In genomic region chr8:95832603-95833434, GRCm38 (mm10) we compare ENCODE assay signal across 8 mouse cellular contexts. TPM values are rescaled to one million over a fixed set of nuclear protein-coding genes. Genes with fewer than 3 reads are reported as not detected.
DNase-seq lines count a peak whose midpoint lies in the region; ATAC-seq and TF ChIP-seq lines count a peak whose summit lies in the region.

No protein-coding gene starts in this region.

- peak; percentile 44; the same call in 1 of the 2 replicates for ATAC-seq in embryonic facial prominence, embryonic 15.5 days (ENCODE audit: insufficient number of reproducible peaks, low FRiP score, low TSS enrichment, low read depth)
- peak; percentile 48; the same call in 1 of the 2 replicates for ATAC-seq in limb, embryonic 13.5 days (ENCODE audit: low FRiP score, low read depth)
- peak; percentile 80 for ATAC-seq in midbrain, embryonic 16.5 days

- TF ChIP-seq CTCF in bone marrow, adult 2 months (IDR thresholded peaks at IDR 0.05; ENCODE audit: control insufficient read depth, insufficient read depth, low read length): peak; percentile 67

- H3K36me3 ChIP-seq in embryonic facial prominence, embryonic 15.5 days: peaks cover 9% of the 10 kb centered on the region; the same call in 1 of the 2 replicates
- peaks cover 18% of the 10 kb centered on the region; the same call in 1 of the 2 replicates for H3K36me3 ChIP-seq in limb, embryonic 13.5 days
- peaks cover 8% of the 10 kb centered on the region for H3K36me3 ChIP-seq in midbrain, embryonic 16.5 days (ENCODE audit: control insufficient read depth, insufficient read depth, low read length)

- TF ChIP-seq POLR2A in bone marrow, adult 2 months (IDR thresholded peaks at IDR 0.05; ENCODE audit: borderline replicate concordance, control insufficient read depth, low read depth, low read length): no peak

- peak overlapping the region; percentile 52 for H3K4me2 ChIP-seq in embryonic facial prominence, embryonic 15.5 days (replicated peaks)
- peak overlapping the region; percentile 69 for H3K4me2 ChIP-seq in limb, embryonic 13.5 days (replicated peaks)
- H3K4me2 ChIP-seq in midbrain, embryonic 16.5 days (ENCODE audit: low read length): peak overlapping the region; percentile 56

- no peak overlapping the region for H3K4me3 ChIP-seq in bone marrow, adult 2 months (replicated peaks; ENCODE audit: control insufficient read depth, low read depth, low read length)
- H3K4me3 ChIP-seq in embryonic facial prominence, embryonic 15.5 days (replicated peaks): peak overlapping the region; percentile 40
- H3K4me3 ChIP-seq in limb, embryonic 13.5 days: peak overlapping the region; percentile 46
- H3K4me3 ChIP-seq in midbrain, embryonic 16.5 days (ENCODE audit: low read depth, low read length): peak overlapping the region; percentile 32

- no peaks in the 10 kb centered on the region for H3K9me3 ChIP-seq in embryonic facial prominence, embryonic 15.5 days (replicated peaks)
- H3K9me3 ChIP-seq in limb, embryonic 13.5 days: no peaks in the 10 kb centered on the region
- H3K9me3 ChIP-seq in midbrain, embryonic 16.5 days (replicated peaks; ENCODE audit: control insufficient read depth, low read length, poor library complexity, severe bottlenecking): no peaks in the 10 kb centered on the region

- no peak overlapping the region for H3K27ac ChIP-seq in bone marrow, adult 2 months (ENCODE audit: control insufficient read depth, insufficient read depth, low read depth, low read length, poor library complexity)
- no peak overlapping the region for H3K27ac ChIP-seq in embryonic facial prominence, embryonic 15.5 days (replicated peaks)
- peak overlapping the region; percentile 58; the same call in 1 of the 2 replicates for H3K27ac ChIP-seq in limb, embryonic 13.5 days
- H3K27ac ChIP-seq in midbrain, embryonic 16.5 days (ENCODE audit: low read length): peak overlapping the region; percentile 60; the same call in 1 of the 2 replicates

- H3K27me3 ChIP-seq in embryonic facial prominence, embryonic 15.5 days: no peaks in the 10 kb centered on the region
- no peaks in the 10 kb centered on the region for H3K27me3 ChIP-seq in limb, embryonic 13.5 days
- no peaks in the 10 kb centered on the region for H3K27me3 ChIP-seq in midbrain, embryonic 16.5 days (ENCODE audit: control insufficient read depth, insufficient read depth, low read depth, low read length)

- DNase-seq in 416B (ENCODE audit: low read depth): peak; percentile 88
- DNase-seq in heart, adult 9 months (ENCODE audit: low spot score in 2 of 2): peak; percentile 47 to 84
- DNase-seq in kidney, adult 9 months: peak; percentile 91
- DNase-seq in spleen, postnatal 10 days (ENCODE audit: low spot score in 2 of 2): peak; percentile 78 to 86

- WGBS in bone marrow, adult 2 months: 18% methylated on average over 16 of the region's 16 CpGs
- 15% methylated on average over 16 of the region's 16 CpGs for WGBS in embryonic facial prominence, embryonic 15.5 days
- WGBS in limb, embryonic 13.5 days: 13% methylated on average over 16 of the region's 16 CpGs
- 16% methylated on average over 16 of the region's 16 CpGs for WGBS in midbrain, embryonic 16.5 days

- no peak overlapping the region for H3K9ac ChIP-seq in embryonic facial prominence, embryonic 15.5 days
- peak overlapping the region; percentile 61 for H3K9ac ChIP-seq in limb, embryonic 13.5 days
- H3K9ac ChIP-seq in midbrain, embryonic 16.5 days (ENCODE audit: low read depth, low read length): peak overlapping the region; percentile 1

- H3K4me1 ChIP-seq in bone marrow, adult 2 months (ENCODE audit: control insufficient read depth, insufficient read depth, low read length): no peaks in the 10 kb centered on the region; the same call in 1 of the 2 replicates
- peaks cover 14% of the 10 kb centered on the region for H3K4me1 ChIP-seq in embryonic facial prominence, embryonic 15.5 days
- H3K4me1 ChIP-seq in limb, embryonic 13.5 days: peaks cover 12% of the 10 kb centered on the region; the same call in 1 of the 2 replicates
- peaks cover 6% of the 10 kb centered on the region for H3K4me1 ChIP-seq in midbrain, embryonic 16.5 days (ENCODE audit: control insufficient read depth, insufficient read depth, low read length)

RNA-seq across cellular contexts. Expression of gene Sap18b, which starts 7.7 kb away (rescaled TPM):
- polyA plus RNA-seq in bone marrow, adult 2 months (2011; ENCODE audit: insufficient read depth, insufficient read length, low replicate concordance, missing spikeins): 2.8 and 29.2 TPM in 2 replicates
- polyA plus RNA-seq in embryonic facial prominence, embryonic 15.5 days (2015; fragmentation: Nextera tagmentation; extraction: Ambion mirVana): 311 and 322 TPM in 2 replicates
- 346 and 351 TPM in 2 replicates for polyA plus RNA-seq in limb, embryonic 13.5 days (2015; fragmentation: Nextera tagmentation; extraction: Ambion mirVana)
- 209 and 225 TPM in 2 replicates for polyA plus RNA-seq in midbrain, embryonic 16.5 days (2015; fragmentation: Nextera tagmentation; extraction: Ambion mirVana)

RNA-seq across cellular contexts. Expression of gene Slc38a7, which starts 20.5 kb away (rescaled TPM):
- polyA plus RNA-seq in bone marrow, adult 2 months (2011; ENCODE audit: insufficient read depth, insufficient read length, low replicate concordance, missing spikeins): 1.9 and 3.0 TPM in 2 replicates
- polyA plus RNA-seq in embryonic facial prominence, embryonic 15.5 days (2015; fragmentation: Nextera tagmentation; extraction: Ambion mirVana): 13.8 and 17.2 TPM in 2 replicates
- 15.1 and 16.3 TPM in 2 replicates for polyA plus RNA-seq in limb, embryonic 13.5 days (2015; fragmentation: Nextera tagmentation; extraction: Ambion mirVana)
- polyA plus RNA-seq in midbrain, embryonic 16.5 days (2015; fragmentation: Nextera tagmentation; extraction: Ambion mirVana): 29.1 and 30.3 TPM in 2 replicates

RNA-seq across cellular contexts. Expression of gene Cnot1, which starts 25.6 kb away (rescaled TPM):
- 26.7 and 56.3 TPM in 2 replicates for polyA plus RNA-seq in bone marrow, adult 2 months (2011; ENCODE audit: insufficient read depth, insufficient read length, low replicate concordance, missing spikeins)
- polyA plus RNA-seq in embryonic facial prominence, embryonic 15.5 days (2015; fragmentation: Nextera tagmentation; extraction: Ambion mirVana): 49.6 and 52.4 TPM in 2 replicates
- polyA plus RNA-seq in limb, embryonic 13.5 days (2015; fragmentation: Nextera tagmentation; extraction: Ambion mirVana): 65.0 and 71.7 TPM in 2 replicates
- 41.2 and 47.1 TPM in 2 replicates for polyA plus RNA-seq in midbrain, embryonic 16.5 days (2015; fragmentation: Nextera tagmentation; extraction: Ambion mirVana)

RNA-seq across cellular contexts. Expression of gene Got2, which starts 55.5 kb away (rescaled TPM):
- 19.1 and 43.1 TPM in 2 replicates for polyA plus RNA-seq in bone marrow, adult 2 months (2011; ENCODE audit: insufficient read depth, insufficient read length, low replicate concordance, missing spikeins)
- 137 and 145 TPM in 2 replicates for polyA plus RNA-seq in embryonic facial prominence, embryonic 15.5 days (2015; fragmentation: Nextera tagmentation; extraction: Ambion mirVana)
- polyA plus RNA-seq in limb, embryonic 13.5 days (2015; fragmentation: Nextera tagmentation; extraction: Ambion mirVana): 163 and 169 TPM in 2 replicates
- 217 and 228 TPM in 2 replicates for polyA plus RNA-seq in midbrain, embryonic 16.5 days (2015; fragmentation: Nextera tagmentation; extraction: Ambion mirVana)

Comparison
In these comparisons a context has a peak if more than half of its experiments do, and no peak if none do; other contexts are left out.
1. H3K27ac ChIP-seq: peak in limb, embryonic 13.5 days (single experiment) and midbrain, embryonic 16.5 days (single experiment); none in bone marrow, adult 2 months (single experiment) and embryonic facial prominence, embryonic 15.5 days (single experiment).
2. Peak in every context shown above with its lines, with median percentiles within 50 percentile points of each other: DNase-seq, ATAC-seq and H3K4me2 ChIP-seq.